Mouse (Mus musculus) kidney, adult 2 months (tissue): ENCODE results near the gene Gstcd.

ENCODE experiments used
- CTCF ChIP-seq: fragments of 200-500 bp; conservative IDR thresholded peaks from 2 replicates; pipeline ENCODE4 v1.5.1; 2011; ENCODE audit warnings: low read depth, mild to moderate bottlenecking, control low read depth, low read length, moderate library complexity, mixed read lengths; ENCODE audit not compliant: insufficient read depth, insufficient read length
- POLR2A ChIP-seq: fragments of 200-500 bp; IDR thresholded peaks from one replicate; pipeline ENCODE4 v1.6.1; 2011; ENCODE audit warnings: low read depth, low read length, control low read depth

DNA sequence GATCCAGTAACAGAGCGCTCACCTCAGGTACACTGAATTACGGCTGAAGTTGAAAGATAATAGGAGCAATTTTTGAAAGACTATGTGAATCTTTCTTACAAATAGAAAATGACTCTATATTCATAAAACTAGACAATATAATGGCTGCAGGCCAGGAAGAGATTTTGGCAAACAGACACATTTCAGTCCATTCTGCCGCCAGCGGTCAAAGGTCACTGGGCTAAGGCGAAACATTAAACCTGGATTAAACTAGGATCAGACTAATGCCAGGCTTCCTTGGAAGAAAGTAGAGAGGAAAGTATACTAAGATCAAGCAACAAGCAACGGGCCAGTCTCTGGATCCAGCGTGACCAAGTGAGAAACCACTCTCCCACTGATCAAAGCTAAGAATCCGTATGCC, 152.8 kb downstream of the Gstcd start:
- TF ChIP-seq CTCF (no peak), POLR2A (no peak)
